Mouse (Mus musculus): ENCODE data around the gene Optn.

The Optn gene

DNA sequence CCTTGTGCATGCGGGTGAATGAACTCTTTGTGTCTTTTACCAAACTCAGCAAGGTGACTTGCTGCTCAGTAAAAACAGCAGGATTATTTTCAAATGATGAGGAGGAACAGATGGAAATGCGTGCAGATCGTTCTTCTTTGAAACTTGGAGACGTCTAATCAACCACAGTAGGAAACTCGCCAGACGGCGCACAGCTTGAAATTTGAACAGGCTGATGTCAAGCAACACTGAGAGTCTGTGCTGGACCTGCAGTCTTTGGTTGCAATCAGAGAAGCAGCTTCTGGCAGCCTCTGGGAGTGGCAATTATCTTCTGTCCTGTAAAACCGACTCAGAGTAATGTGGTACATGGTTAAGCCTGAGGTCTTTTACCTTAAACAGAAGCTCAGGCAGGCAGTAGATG lies 85.8 kb downstream of the Optn start:
- DNase-seq, result no peak

DNA sequence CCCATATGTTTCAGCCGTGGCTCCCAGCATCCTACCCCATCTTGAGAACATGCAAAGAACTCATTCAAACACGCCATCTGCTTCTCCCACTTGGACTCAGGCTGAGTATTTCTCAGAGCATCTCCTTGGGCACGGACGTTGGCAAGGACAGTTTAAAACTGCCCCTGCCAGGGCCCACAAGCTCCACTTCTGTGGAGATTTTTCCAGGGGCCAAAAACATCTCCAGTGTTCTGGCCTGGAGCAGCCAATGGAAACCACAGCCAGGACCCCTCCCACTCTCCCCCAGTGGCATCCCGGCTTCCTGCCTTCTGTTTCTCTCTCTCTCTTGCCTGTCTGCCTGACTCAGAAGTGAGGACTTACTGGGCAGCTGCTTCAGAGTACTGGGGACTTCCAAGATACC lies 88.0 kb downstream of the Optn start, which contains the start of gene Ucma:
Gene Ucma, plus strand, starts transcription at position 316 of the 400 bp plus-strand sequence.
- DNase-seq, result no peak

All from lung, postnatal 36 days (tissue).